Mouse (Mus musculus): ENCODE measurements around the gene Zfp39.

Gene Zfp39

GRCm38 (mm10) chr11:58903511-58904409 lies at the start of gene Zfp39:
Gene Zfp39 (minus strand): TSS chr11:58904225.
- peak; percentile 98 to 99 for DNase-seq (ENCODE audit: low spot score in 2 of 2)

GRCm38 (mm10) chr11:58953351-58954169 lies 49.5 kb upstream of the Zfp39 start:
- DNase-seq (ENCODE audit: low spot score in 2 of 2) = peak; percentile 60 to 82

- no peak for DNase-seq (ENCODE audit: low spot score in 2 of 2)
Observed at GRCm38 (mm10) chr11:58951210-58951609, 47.2 kb upstream of the Zfp39 start.

GRCm38 (mm10) chr11:58949480-58950431 lies 45.7 kb upstream of the Zfp39 start:
- no peak for DNase-seq (ENCODE audit: low spot score in 2 of 2)

- peak; percentile 71 to 83 for DNase-seq (ENCODE audit: low spot score in 2 of 2)
Observed at GRCm38 (mm10) chr11:58948542-58949479, 44.8 kb upstream of the Zfp39 start, which contains the start of gene Hist3h2ba. Gene Hist3h2ba (plus strand): TSS chr11:58948920.

GRCm38 (mm10) chr11:58947798-58948528 lies 43.9 kb upstream of the Zfp39 start:
- peak in 1 of 2 experiments; percentile 72 for DNase-seq (ENCODE audit: low spot score in 2 of 2)

- no peak for DNase-seq (ENCODE audit: low spot score in 2 of 2)
Observed at GRCm38 (mm10) chr11:58947306-58947705, 43.3 kb upstream of the Zfp39 start.

GRCm38 (mm10) chr11:58944136-58944535 lies 40.1 kb upstream of the Zfp39 start:
- DNase-seq (ENCODE audit: low spot score in 2 of 2) = no peak

- no peak for DNase-seq (ENCODE audit: low spot score in 2 of 2)
Observed at GRCm38 (mm10) chr11:58939088-58939439, 35.0 kb upstream of the Zfp39 start.

- peak; percentile 88 to 94 for DNase-seq (ENCODE audit: low spot score in 2 of 2)
Observed at GRCm38 (mm10) chr11:58938322-58939087, 34.5 kb upstream of the Zfp39 start, which contains the start of gene Rnf187. Gene Rnf187 (minus strand): TSS chr11:58938916.

GRCm38 (mm10) chr11:58937909-58938308 lies 33.9 kb upstream of the Zfp39 start:
- DNase-seq (ENCODE audit: low spot score in 2 of 2) = no peak

GRCm38 (mm10) chr11:58931576-58931975 lies 27.6 kb upstream of the Zfp39 start:
- no peak for DNase-seq (ENCODE audit: low spot score in 2 of 2)

- no peak for DNase-seq (ENCODE audit: low spot score in 2 of 2)
Observed at GRCm38 (mm10) chr11:58930254-58930653, 26.2 kb upstream of the Zfp39 start.

- no peak for DNase-seq (ENCODE audit: low spot score in 2 of 2)
Observed at GRCm38 (mm10) chr11:58929641-58930040, 25.6 kb upstream of the Zfp39 start.

- DNase-seq (ENCODE audit: low spot score in 2 of 2) = no peak
Observed at GRCm38 (mm10) chr11:58929055-58929454, 25.0 kb upstream of the Zfp39 start.

- peak; percentile 75 to 89 for DNase-seq (ENCODE audit: low spot score in 2 of 2)
Observed at GRCm38 (mm10) chr11:58927790-58928651, 24.0 kb upstream of the Zfp39 start.

GRCm38 (mm10) chr11:58927053-58927452 lies 23.0 kb upstream of the Zfp39 start:
- DNase-seq (ENCODE audit: low spot score in 2 of 2) = no peak

- no peak for DNase-seq (ENCODE audit: low spot score in 2 of 2)
Observed at GRCm38 (mm10) chr11:58926651-58927050, 22.6 kb upstream of the Zfp39 start.
